Mouse (Mus musculus): ENCODE results near the gene Tgm5. TPM values are rescaled to one million over a fixed set of nuclear protein-coding genes. Genes with fewer than 3 reads are reported as not detected.
"Not testable (repeated sequence)": the region's sequence is repeated elsewhere in the genome, so short reads cannot be mapped to it uniquely, and the experiment has no call there.

Tgm5 gene
- total RNA-seq, 2 experiments from 2014 or later: not detected

- intact Hi-C loops (cut with DNase I; ENCODE audit: low total_unique reads): no loop called here
- no peak for DNase-seq
Measured at GRCm38 (mm10) chr2:121052176-121052575, 33.5 kb downstream of the Tgm5 start.

GRCm38 (mm10) chr2:121045653-121046052, 40.0 kb downstream of the Tgm5 start:
- intact Hi-C loops (cut with DNase I; ENCODE audit: low total_unique reads): no loop called here
- DNase-seq: no peak

GRCm38 (mm10) chr2:121041098-121041497, 44.5 kb downstream of the Tgm5 start:
- no peak for DNase-seq
- intact Hi-C loops (cut with DNase I; ENCODE audit: low total_unique reads): loop anchor here (2.0 kb wide), 1 partner anchor 62 kb away; no protein-coding TSS in a partner anchor

GRCm38 (mm10) chr2:121039382-121039781, 46.3 kb downstream of the Tgm5 start:
- DNase-seq: no peak
- intact Hi-C loops (cut with DNase I; ENCODE audit: low total_unique reads): no loop called here

- intact Hi-C loops (cut with DNase I; ENCODE audit: low total_unique reads); DNase-seq: not testable (repeated sequence)
Measured at GRCm38 (mm10) chr2:121038851-121039250, 46.8 kb downstream of the Tgm5 start.

- intact Hi-C loops (cut with DNase I; ENCODE audit: low total_unique reads): no loop called here
- DNase-seq: no peak
Measured at GRCm38 (mm10) chr2:121036733-121037341, 48.8 kb downstream of the Tgm5 start, which contains the start of gene Epb42. TSS of gene Epb42 (minus strand) at chr2:121037072.

- intact Hi-C loops (cut with DNase I; ENCODE audit: low total_unique reads): no loop called here
- no peak for DNase-seq
Measured at GRCm38 (mm10) chr2:121022918-121023317, 62.7 kb downstream of the Tgm5 start.

- intact Hi-C loops (cut with DNase I; ENCODE audit: low total_unique reads): no loop called here
- DNase-seq: no peak
Measured at GRCm38 (mm10) chr2:121017151-121017550, 68.5 kb downstream of the Tgm5 start.

GRCm38 (mm10) chr2:121016226-121016625, 69.4 kb downstream of the Tgm5 start:
- intact Hi-C loops (cut with DNase I; ENCODE audit: low total_unique reads): no loop called here
- no peak for DNase-seq

GRCm38 (mm10) chr2:121015507-121015906, 70.1 kb downstream of the Tgm5 start:
- DNase-seq: no peak
- intact Hi-C loops (cut with DNase I; ENCODE audit: low total_unique reads): no loop called here

- no peak for DNase-seq
- intact Hi-C loops (cut with DNase I; ENCODE audit: low total_unique reads): no loop called here
Measured at GRCm38 (mm10) chr2:121012676-121013075, 73.0 kb downstream of the Tgm5 start.

- intact Hi-C loops (cut with DNase I; ENCODE audit: low total_unique reads): no loop called here
Measured at GRCm38 (mm10) chr2:121009071-121009677, 76.5 kb downstream of the Tgm5 start.

GRCm38 (mm10) chr2:121008664-121009007, 77.0 kb downstream of the Tgm5 start:
- DNase-seq: no peak
- intact Hi-C loops (cut with DNase I; ENCODE audit: low total_unique reads): no loop called here

More at GRCm38 (mm10) chr2:121009071-121009677, 76.5 kb downstream of the Tgm5 start:
- DNase-seq: no peak

GRCm38 (mm10) chr2:121007925-121008663, 77.5 kb downstream of the Tgm5 start, which contains the start of gene Ccndbp1:
TSS of gene Ccndbp1 (plus strand) at chr2:121008403.
- DNase-seq: peak; percentile 93
- intact Hi-C loops (cut with DNase I; ENCODE audit: low total_unique reads): no loop called here

GRCm38 (mm10) chr2:121006986-121007385, 78.7 kb downstream of the Tgm5 start:
- DNase-seq: no peak
- intact Hi-C loops (cut with DNase I; ENCODE audit: low total_unique reads): no loop called here

- intact Hi-C loops (cut with DNase I; ENCODE audit: low total_unique reads): no loop called here
- DNase-seq: no peak
Measured at GRCm38 (mm10) chr2:121004018-121004811, 81.4 kb downstream of the Tgm5 start.

GRCm38 (mm10) chr2:121003586-121003985, 82.1 kb downstream of the Tgm5 start:
- intact Hi-C loops (cut with DNase I; ENCODE audit: low total_unique reads): no loop called here
- no peak for DNase-seq

- intact Hi-C loops (cut with DNase I; ENCODE audit: low total_unique reads): no loop called here
- DNase-seq: no peak
Measured at GRCm38 (mm10) chr2:120998863-120999262, 86.8 kb downstream of the Tgm5 start.

GRCm38 (mm10) chr2:120996607-120997006, 89.0 kb downstream of the Tgm5 start:
- DNase-seq; intact Hi-C loops (cut with DNase I; ENCODE audit: low total_unique reads): not testable (repeated sequence)

All from gastrocnemius, postnatal 14 days (tissue).